Mouse (Mus musculus) hematopoietic multipotent progenitor cell, adult 10-12 weeks (in vitro differentiated cells): ENCODE results near the gene Arrdc3. TPM values are rescaled to one million over a fixed set of nuclear protein-coding genes. Genes with fewer than 3 reads are reported as not detected.

ENCODE experiments used
- polyA plus RNA-seq: library from polyadenylated mRNA; stranded (reverse); fragments of >175 nt; gene quantifications from 2 replicates; pipeline ENCODE4 v1.2.3, GENCODE M21; 2012; ENCODE audit warnings: low replicate concordance

The Arrdc3 gene
- 3.9 and 4.2 TPM in 2 replicates for polyA plus RNA-seq

GRCm38 (mm10) chr13:80883190-80883589 lies at the start of gene Arrdc3:
Gene Arrdc3 (plus strand): TSS chr13:80883384.

